Mouse (Mus musculus): ENCODE results near the gene Gpr142.
A peak's percentile ranks its signal among the peaks of the same experiment; 100 is the strongest.

- no peak for TF ChIP-seq CTCF (conservative IDR thresholded peaks at IDR 0.05; ENCODE audit: insufficient read depth, insufficient read length, low read depth, low read length)
- TF ChIP-seq POLR2A (IDR thresholded peaks at IDR 0.05; ENCODE audit: low read depth, low read length) = peak; percentile 23
These were observed 54.6 kb downstream of the Gpr142 start for GRCm38 (mm10) chr11:114853174-114853838.

All from kidney, adult 2 months (tissue).